Mouse (Mus musculus) mouse trophoblast stem cell (cell line): ENCODE data around the gene Gm10718.
"Not testable (repeated sequence)": the region's sequence is repeated elsewhere in the genome, so short reads cannot be mapped to it uniquely, and the experiment has no call there.

Experiments used
- in situ Hi-C, 2 experiments: fragments of 300-500 bp; cut with MseI, MboI; formaldehyde crosslinking; loops; 2 replicates in 1 of 2; 3 replicates in 1 of 2; pipeline ENCODE4 v1.15.1; 2025

The Gm10718 gene

GRCm38 (mm10) chr9:3025653-3026052 is 2.3 kb downstream of the Gm10718 start:
- in situ Hi-C loops, result not testable (repeated sequence)

GRCm38 (mm10) chr9:3026136-3026535 is 2.8 kb downstream of the Gm10718 start:
- in situ Hi-C loops, result not testable (repeated sequence)

- in situ Hi-C loops, result not testable (repeated sequence)
These were observed 3.4 kb downstream of the Gm10718 start for GRCm38 (mm10) chr9:3026741-3027140.

- in situ Hi-C loops, result not testable (repeated sequence)
These were observed 3.9 kb downstream of the Gm10718 start for GRCm38 (mm10) chr9:3027200-3027599.

GRCm38 (mm10) chr9:3029276-3030000 is 6.1 kb downstream of the Gm10718 start:
- in situ Hi-C loops, result not testable (repeated sequence)

- in situ Hi-C loops, result not testable (repeated sequence)
These were observed 7.5 kb downstream of the Gm10718 start for GRCm38 (mm10) chr9:3030677-3031318.

- in situ Hi-C loops, result not testable (repeated sequence)
These were observed 11.0 kb downstream of the Gm10718 start, which contains the start of gene Gm17535 for GRCm38 (mm10) chr9:3034299-3034698. Gm17535 (plus strand) TSS chr9:3034599.

GRCm38 (mm10) chr9:3036577-3036976 is 13.2 kb downstream of the Gm10718 start, which contains the start of gene Gm10715:
Gm10715 (plus strand) TSS chr9:3036877.
- in situ Hi-C loops, result not testable (repeated sequence)

- in situ Hi-C loops, result not testable (repeated sequence)
These were observed 14.8 kb downstream of the Gm10718 start for GRCm38 (mm10) chr9:3038161-3038560.
